Mouse (Mus musculus) midbrain, embryonic 14.5 days (tissue): ENCODE measurements around the gene Mrpl48. TPM values are rescaled to one million over a fixed set of nuclear protein-coding genes. Genes with fewer than 3 reads are reported as not detected.
A peak's percentile ranks its signal among the peaks of the same experiment; 100 is the strongest.

Experiments
- ATAC-seq: fragments of 200-750 bp; cut with Nextera tagmentation; 2 replicates; pipeline ENCODE4 v1.8.0; 2017; ENCODE audit warnings: moderate number of reproducible peaks, moderate library complexity; ENCODE audit not compliant: low FRiP score, low TSS enrichment
- DNase-seq: peaks from one replicate; pipeline ENCODE4 v3.0.0-alpha.2; 2015
- H3K27ac ChIP-seq: fragments of 300-500 bp; sonication (generic); replicated peaks from 2 replicates; pipeline ENCODE4 v1.5.1; 2014; ENCODE audit warnings: mild to moderate bottlenecking, low read depth, low read length, moderate library complexity
- H3K27me3 ChIP-seq: fragments of 300-500 bp; sonication (generic); 2 replicates; pipeline ENCODE4 v1.6.1; 2014; ENCODE audit warnings: low read length, control low read depth, mixed read lengths; ENCODE audit not compliant: control insufficient read depth, insufficient read depth
- H3K36me3 ChIP-seq: fragments of 300-500 bp; sonication (generic); 2 replicates; pipeline ENCODE4 v1.6.1; 2014; ENCODE audit warnings: low read length, control low read depth; ENCODE audit not compliant: control insufficient read depth, insufficient read depth
- H3K4me1 ChIP-seq: fragments of 300-500 bp; sonication (generic); 2 replicates; pipeline ENCODE4 v1.6.1; 2014; ENCODE audit warnings: mild to moderate bottlenecking, antibody characterized with exemption, low read length, control low read depth; ENCODE audit not compliant: control insufficient read depth, insufficient read depth
- H3K4me2 ChIP-seq: fragments of 300-500 bp; sonication (generic); 2 replicates; pipeline ENCODE4 v1.6.1; 2014; ENCODE audit warnings: mild to moderate bottlenecking, low read length, moderate library complexity
- H3K4me3 ChIP-seq: fragments of 300-500 bp; sonication (generic); replicated peaks from 2 replicates; pipeline ENCODE4 v1.5.1; 2014; ENCODE audit warnings: low read depth, low read length
- H3K9ac ChIP-seq: fragments of 300-500 bp; sonication (generic); replicated peaks from 2 replicates; pipeline ENCODE4 v1.6.1; 2014; ENCODE audit warnings: mild to moderate bottlenecking, low read length, moderate library complexity
- H3K9me3 ChIP-seq: fragments of 300-500 bp; sonication (generic); 2 replicates; pipeline ENCODE4 v1.6.1; 2016; ENCODE audit warnings: low read length, control low read depth, mixed read lengths; ENCODE audit not compliant: control insufficient read depth
- WGBS: fragments of 180-500 bp; shearing (Covaris S2); extraction: QIAGEN DNeasy Blood & Tissue Kit; methylation state at CpG from one replicate; pipeline ENCODE4 v1.1.7; 2014; 5-methylcytosine and 5-hydroxymethylcytosine counted together
- polyA plus RNA-seq: library from polyadenylated mRNA; unstranded; fragments of >200 nt; fragmentation: Nextera tagmentation; extraction: Ambion mirVana; gene quantifications from 2 replicates; pipeline ENCODE4 v1.2.1, GENCODE M21; 2014

Mrpl48 gene
- polyA plus RNA-seq, 1 experiment from 2014 or later = 91.3 TPM

- peak within 1 kb of the TSS; percentile 85 for H3K27ac ChIP-seq
- peak within 1 kb of the TSS; percentile 73 for H3K4me2 ChIP-seq
- peak within 1 kb of the TSS; percentile 70 for H3K9ac ChIP-seq
- peak within 1 kb of the TSS; percentile 60 for H3K4me3 ChIP-seq
- H3K9me3 ChIP-seq = no peaks in the 10 kb centered on the region
- H3K27me3 ChIP-seq = no peaks in the 10 kb centered on the region
- peaks cover 16% of the 10 kb centered on the region for H3K36me3 ChIP-seq
- under 1% methylated on average over 33 of the region's 33 CpGs for WGBS
- peaks cover 10% of the 10 kb centered on the region for H3K4me1 ChIP-seq
- peak; percentile 97 for DNase-seq
- peak; percentile 98 for ATAC-seq
Measured at GRCm38 (mm10) chr7:100536804-100537518, 71.1 kb downstream of the Mrpl48 start, which contains the start of gene Coa4. Gene Coa4, plus strand, starts transcription at chr7:100537071.

DNA sequence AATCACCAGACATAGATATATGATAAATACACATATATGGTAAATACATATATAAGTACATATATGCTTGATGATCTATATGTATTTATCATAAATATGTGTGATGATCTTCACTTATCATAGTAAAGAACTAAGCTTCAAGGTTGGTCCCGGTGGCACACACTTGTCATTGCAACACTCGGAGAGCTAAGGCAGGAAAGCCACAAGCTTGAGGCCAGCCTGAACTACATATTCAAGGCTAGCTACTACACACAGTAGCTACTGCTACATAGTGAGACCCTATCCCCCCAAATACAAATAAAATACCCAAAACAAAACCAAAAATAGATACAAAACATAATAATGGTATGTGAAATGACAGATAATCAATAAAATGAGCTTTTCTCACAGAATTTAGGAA is 72.3 kb downstream of the Mrpl48 start:
- WGBS = 74% methylated on average over 2 of the region's 2 CpGs
- ATAC-seq = no peak
- no peak overlapping the region for H3K9ac ChIP-seq
- peaks cover 16% of the 10 kb centered on the region for H3K36me3 ChIP-seq
- no peak overlapping the region for H3K4me3 ChIP-seq
- no peak overlapping the region for H3K27ac ChIP-seq
- no peak for DNase-seq
- H3K27me3 ChIP-seq = no peaks in the 10 kb centered on the region
- no peak overlapping the region for H3K4me2 ChIP-seq
- H3K4me1 ChIP-seq = peaks cover 10% of the 10 kb centered on the region
- H3K9me3 ChIP-seq = no peaks in the 10 kb centered on the region

DNA sequence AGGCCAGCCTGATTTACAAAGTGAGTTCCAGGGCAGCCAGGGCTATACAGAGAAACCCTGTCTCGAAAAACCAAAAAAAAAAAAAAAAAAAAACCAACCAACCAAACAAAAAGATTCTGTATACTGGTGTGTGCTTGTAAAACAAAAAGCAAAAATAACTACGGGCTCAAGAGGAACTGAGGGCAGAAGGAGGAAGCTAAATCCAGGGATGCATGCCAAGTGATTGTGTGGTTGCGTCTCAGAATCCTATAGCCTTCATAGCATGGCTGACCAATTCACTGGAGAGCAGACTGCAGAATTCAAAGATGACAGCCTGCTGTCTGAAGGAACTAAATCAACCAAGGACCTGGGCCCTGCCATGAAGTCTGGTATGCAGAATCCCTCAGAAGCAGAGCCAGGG is 73.9 kb downstream of the Mrpl48 start:
- DNase-seq (no peak), ATAC-seq (no peak)
- no peaks in the 10 kb centered on the region for H3K27me3 ChIP-seq
- no peak overlapping the region for H3K4me3 ChIP-seq
- no peak overlapping the region for H3K27ac ChIP-seq
- H3K4me2 ChIP-seq = no peak overlapping the region
- H3K9me3 ChIP-seq = no peaks in the 10 kb centered on the region
- WGBS = 90% methylated on average over 3 of the region's 3 CpGs
- peaks cover 4% of the 10 kb centered on the region for H3K36me3 ChIP-seq
- no peak overlapping the region for H3K9ac ChIP-seq
- peaks cover 10% of the 10 kb centered on the region for H3K4me1 ChIP-seq

- Histone ChIP-seq H3K27ac (no peak overlapping the region), H3K4me3 (no peak overlapping the region), H3K4me1 (peaks cover 10% of the 10 kb centered on the region), H3K9me3 (no peaks in the 10 kb centered on the region), H3K4me2 (no peak overlapping the region), H3K27me3 (no peaks in the 10 kb centered on the region), H3K9ac (no peak overlapping the region), H3K36me3 (no peaks in the 10 kb centered on the region)
- ATAC-seq (no peak), DNase-seq (no peak)
- 82% methylated on average over 2 of the region's 2 CpGs for WGBS
Measured at GRCm38 (mm10) chr7:100533503-100533902, 74.6 kb downstream of the Mrpl48 start.

- DNase-seq (no peak), ATAC-seq (no peak)
- Histone ChIP-seq H3K4me2 (no peak overlapping the region), H3K27ac (no peak overlapping the region), H3K4me1 (no peaks in the 10 kb centered on the region), H3K27me3 (no peaks in the 10 kb centered on the region), H3K9me3 (no peaks in the 10 kb centered on the region), H3K36me3 (no peaks in the 10 kb centered on the region), H3K9ac (no peak overlapping the region), H3K4me3 (no peak overlapping the region)
- WGBS = 93% methylated on average over 5 of the region's 5 CpGs
Measured at GRCm38 (mm10) chr7:100530766-100531165, 77.3 kb downstream of the Mrpl48 start.

DNA sequence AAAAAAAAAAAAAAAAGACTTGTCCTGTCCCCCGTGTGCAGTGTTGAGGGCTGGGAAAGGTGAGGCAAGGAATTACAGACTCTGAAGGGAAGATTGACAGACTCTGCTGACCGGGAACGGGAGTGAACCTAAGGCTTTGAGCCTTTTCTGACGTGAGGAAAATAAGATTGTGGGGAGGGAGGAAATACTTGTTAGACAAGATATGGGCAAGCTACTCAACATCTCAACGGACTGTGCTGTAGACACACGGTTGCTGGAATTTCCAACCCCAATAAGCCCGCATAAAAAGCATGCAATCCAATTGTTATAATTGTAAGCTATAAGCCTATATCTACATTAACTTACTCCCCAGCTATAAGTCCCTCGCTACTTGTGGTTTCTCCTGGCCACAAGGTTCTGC is 83.4 kb downstream of the Mrpl48 start:
- 81% methylated on average over 8 of the region's 8 CpGs for WGBS

DNA sequence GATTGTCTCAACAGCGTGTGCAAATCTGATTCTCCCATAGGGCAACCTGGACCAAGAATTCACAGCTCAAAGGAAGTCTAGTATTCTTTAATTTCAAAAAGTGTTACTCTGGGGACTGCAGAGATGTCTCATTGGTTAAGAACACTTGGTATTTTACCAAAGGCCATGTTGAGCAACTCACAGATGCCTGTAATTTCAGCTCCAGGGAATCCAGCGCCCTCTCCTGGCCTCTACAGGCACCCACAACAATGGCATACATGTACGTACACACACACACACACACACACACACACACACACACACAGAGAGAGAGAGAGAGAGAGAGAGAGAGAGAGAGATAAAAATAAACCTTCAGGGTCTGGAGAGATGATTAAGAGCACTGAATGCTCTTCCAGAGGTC is 85.9 kb downstream of the Mrpl48 start:
- Histone ChIP-seq H3K27ac (no peak overlapping the region), H3K27me3 (no peaks in the 10 kb centered on the region), H3K4me2 (no peak overlapping the region), H3K4me1 (no peaks in the 10 kb centered on the region), H3K4me3 (no peak overlapping the region), H3K36me3 (no peaks in the 10 kb centered on the region), H3K9me3 (no peaks in the 10 kb centered on the region), H3K9ac (no peak overlapping the region)
- no peak for ATAC-seq
- WGBS = 80% methylated on average over 3 of the region's 3 CpGs
- DNase-seq = no peak

More for the DNA sequence above, 83.4 kb downstream of the Mrpl48 start:
- DNase-seq (no peak), ATAC-seq (no peak)
- no peaks in the 10 kb centered on the region for H3K36me3 ChIP-seq
- H3K9me3 ChIP-seq = no peaks in the 10 kb centered on the region
- H3K4me3 ChIP-seq = no peak overlapping the region
- no peaks in the 10 kb centered on the region for H3K27me3 ChIP-seq
- no peak overlapping the region for H3K4me2 ChIP-seq
- no peaks in the 10 kb centered on the region for H3K4me1 ChIP-seq
- no peak overlapping the region for H3K27ac ChIP-seq
- no peak overlapping the region for H3K9ac ChIP-seq

DNA sequence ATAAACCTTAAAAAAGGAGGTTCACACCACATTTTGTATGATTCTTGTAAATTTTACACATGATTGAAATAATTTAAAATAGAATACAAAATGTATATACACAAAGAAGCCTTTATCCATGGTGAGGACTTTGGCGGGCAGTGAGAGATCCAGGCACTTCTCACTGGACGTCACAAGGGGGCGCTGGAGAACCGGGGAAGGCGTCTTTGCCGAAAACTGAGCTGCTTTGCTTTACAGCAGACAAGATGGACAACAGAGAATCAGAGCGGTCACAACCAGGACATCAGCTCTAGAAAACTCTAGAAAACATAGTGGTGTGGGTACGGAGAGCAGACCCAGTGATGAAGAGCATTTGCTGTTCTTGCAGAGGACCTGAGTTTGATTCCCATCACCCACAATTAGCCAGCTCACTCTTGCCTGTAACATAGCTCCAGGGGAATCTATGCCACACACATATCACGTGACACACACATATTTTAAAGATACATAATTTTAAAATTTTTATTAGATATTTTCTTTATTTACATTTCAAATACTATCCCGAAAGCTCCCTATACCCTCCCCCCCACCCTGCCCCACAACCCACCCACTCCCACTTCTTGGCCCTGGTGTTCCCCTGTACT is 87.3 kb downstream of the Mrpl48 start:
- Histone ChIP-seq H3K4me1 (no peaks in the 10 kb centered on the region), H3K27me3 (no peaks in the 10 kb centered on the region), H3K4me2 (no peak overlapping the region), H3K9ac (no peak overlapping the region), H3K27ac (no peak overlapping the region), H3K36me3 (no peaks in the 10 kb centered on the region), H3K9me3 (no peaks in the 10 kb centered on the region), H3K4me3 (no peak overlapping the region)
- ATAC-seq = no peak
- WGBS = 21% methylated on average over 10 of the region's 10 CpGs
- DNase-seq = peak; percentile 89

GRCm38 (mm10) chr7:100520204-100520603 is 87.9 kb downstream of the Mrpl48 start:
- Histone ChIP-seq H3K4me1 (no peaks in the 10 kb centered on the region), H3K27ac (no peak overlapping the region), H3K4me3 (no peak overlapping the region), H3K4me2 (no peak overlapping the region), H3K9me3 (no peaks in the 10 kb centered on the region), H3K9ac (no peak overlapping the region), H3K27me3 (no peaks in the 10 kb centered on the region), H3K36me3 (no peaks in the 10 kb centered on the region)
- WGBS = 70% methylated on average over 7 of the region's 7 CpGs
- ATAC-seq (no peak), DNase-seq (no peak)
